Mouse (Mus musculus) layer of hippocampus, postnatal 36 days (tissue): ENCODE data around the gene Fam169b. TPM values are rescaled to one million over a fixed set of nuclear protein-coding genes. Genes with fewer than 3 reads are reported as not detected.

Experiments
- total RNA-seq, 2 experiments: library from RNA; stranded (reverse); gene quantifications; 2 replicates each; pipeline ENCODE4 v1.2.3; 2021

Fam169b gene
- total RNA-seq, 2 experiments from 2014 or later = 0.51 to 0.92 TPM

Other genes with a start within 250 kb of the Fam169b start
- gene Pgpep1l, start 9.6 kb upstream of the Fam169b start, total RNA-seq = 1 to 10 TPM; 2.3 to 2.9 TPM